Mouse (Mus musculus): ENCODE measurements at regions not wholly inside any gene's neighbourhood (a gene's known extent, or its start where the extent isn't known, plus 50 kb on each side); places are given as distances from the start of the nearest gene placed in this dataset.
"Not testable (repeated sequence)": the region's sequence is repeated elsewhere in the genome, so short reads cannot be mapped to it uniquely, and the experiment has no call there.

- intact Hi-C loops (cut with DNase I): loop anchor here (5.0 to 10.0 kb wide), 2 partner anchors 119 to 584 kb away; partner anchors contain the start of gene Dlx5
- no peak for DNase-seq (ENCODE audit: low spot score)
Measured at GRCm38 (mm10) chr6:6301001-6301510, 84.1 kb upstream of the Slc25a13 start.

DNA sequence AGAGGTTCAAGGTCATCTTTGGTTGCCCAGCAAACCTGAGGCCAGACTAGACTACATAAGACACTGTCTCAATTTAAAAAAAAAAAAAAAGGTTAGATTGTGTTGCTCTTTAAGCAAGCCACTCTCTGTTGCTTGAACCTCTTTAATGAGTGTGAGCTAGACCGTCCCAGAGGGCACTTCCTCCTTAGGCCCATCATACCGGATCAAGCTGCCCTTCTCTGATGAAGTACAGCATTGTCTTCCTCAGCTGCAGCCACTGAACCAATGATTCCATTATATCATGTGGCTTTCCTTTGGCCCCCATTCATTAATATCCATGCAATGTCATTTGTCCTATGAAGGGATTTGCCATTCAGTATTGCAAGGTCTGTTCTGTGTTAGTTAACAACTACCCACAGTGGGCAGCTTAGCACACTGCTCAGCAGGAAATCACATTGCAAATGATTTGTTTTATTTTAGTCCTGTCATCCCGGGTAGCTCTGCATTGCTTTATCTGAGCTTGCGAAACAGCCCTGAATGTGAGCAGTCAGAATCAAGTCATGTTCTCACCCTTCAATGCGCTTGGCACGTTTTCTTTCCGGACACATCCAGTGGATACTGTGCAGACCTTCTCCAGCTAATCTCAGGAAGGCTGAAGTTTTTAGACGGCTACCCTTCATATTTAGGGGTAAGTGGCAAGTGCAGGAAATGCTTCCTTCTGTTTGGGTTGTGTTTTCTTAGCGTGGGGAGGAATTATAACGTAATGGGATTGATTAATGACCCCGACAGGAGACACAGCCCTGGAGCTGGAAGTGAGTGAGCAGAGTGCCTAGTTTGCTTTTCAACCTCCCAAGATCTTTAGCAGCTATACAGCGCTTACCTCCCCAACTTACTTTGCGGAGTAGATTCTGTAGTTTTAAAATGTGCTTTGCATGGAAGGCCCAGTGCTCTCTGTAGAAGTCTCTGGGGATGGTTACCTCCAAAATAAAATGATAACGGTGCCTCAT, 82.2 kb upstream of the Slc25a13 start:
- DNase-seq (ENCODE audit: low spot score): peak; percentile 29
- intact Hi-C loops (cut with DNase I): loop anchor here (5.0 kb wide), 1 partner anchor 82 kb away; the partner anchor contains the start of gene Slc25a13

DNA sequence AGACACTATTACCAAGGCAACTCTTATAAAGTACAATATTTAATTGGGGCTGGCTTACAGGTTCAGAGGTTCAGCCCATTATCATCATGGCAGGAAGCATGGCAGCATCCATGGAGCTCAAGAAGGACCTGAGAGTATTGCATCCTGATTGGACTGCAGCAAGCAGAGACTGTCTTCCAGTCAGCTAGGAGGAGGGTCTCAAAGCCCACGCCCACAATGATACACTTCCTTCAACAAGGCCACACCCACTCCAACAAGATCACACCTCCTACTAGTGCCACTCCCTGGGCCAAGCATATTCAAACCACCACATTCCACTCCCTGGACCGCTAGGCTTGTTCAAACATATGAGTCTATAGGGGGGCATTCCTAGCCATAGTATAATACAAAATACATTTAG, 78.6 kb upstream of the Slc25a13 start:
- DNase-seq (ENCODE audit: low spot score): not testable (repeated sequence)
- intact Hi-C loops (cut with DNase I): loop anchor here (5.0 kb wide), 1 partner anchor 78 kb away; the partner anchor contains the start of gene Slc25a13

DNA sequence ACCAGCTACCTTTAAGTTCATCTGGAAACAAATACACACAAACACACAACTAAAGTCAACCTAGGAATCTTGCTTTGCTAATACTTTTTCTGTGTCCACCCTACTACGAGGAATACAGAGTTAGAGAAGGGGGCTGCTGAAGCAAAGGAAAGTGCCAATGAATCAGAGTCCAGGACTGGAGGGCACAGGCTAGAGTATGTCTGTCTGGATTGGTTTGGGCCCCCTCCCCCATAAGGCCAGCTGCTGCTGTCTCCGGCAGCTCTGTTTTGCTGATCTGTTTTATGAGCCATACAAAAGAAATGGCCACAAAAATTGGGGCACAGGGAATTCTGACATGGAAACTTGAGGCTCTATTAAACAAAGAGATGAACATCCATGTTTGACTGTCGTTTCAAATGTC, 74.8 kb upstream of the Slc25a13 start:
- no peak for DNase-seq (ENCODE audit: low spot score)
- intact Hi-C loops (cut with DNase I): no loop called here

DNA sequence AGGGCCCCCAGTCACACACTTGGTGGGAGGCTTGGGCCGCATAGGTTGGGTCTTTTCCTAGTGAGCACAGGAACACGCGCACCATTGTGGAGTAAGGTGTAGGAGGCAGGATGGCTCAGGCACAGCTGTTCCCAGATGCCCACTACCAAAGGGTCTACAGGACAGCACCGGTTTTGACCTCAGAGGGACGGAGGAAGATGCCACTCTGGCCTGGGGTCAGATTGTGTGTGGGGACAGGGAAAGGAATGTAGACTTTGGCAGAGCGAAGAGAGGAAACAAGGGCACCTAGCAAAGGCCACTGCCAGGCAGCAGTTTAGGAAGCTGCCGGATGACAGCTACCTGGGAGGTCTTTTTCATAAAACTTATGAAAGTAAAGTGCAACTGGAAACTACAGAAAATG, 73.5 kb upstream of the Slc25a13 start:
- no peak for DNase-seq (ENCODE audit: low spot score)
- intact Hi-C loops (cut with DNase I): no loop called here

DNA sequence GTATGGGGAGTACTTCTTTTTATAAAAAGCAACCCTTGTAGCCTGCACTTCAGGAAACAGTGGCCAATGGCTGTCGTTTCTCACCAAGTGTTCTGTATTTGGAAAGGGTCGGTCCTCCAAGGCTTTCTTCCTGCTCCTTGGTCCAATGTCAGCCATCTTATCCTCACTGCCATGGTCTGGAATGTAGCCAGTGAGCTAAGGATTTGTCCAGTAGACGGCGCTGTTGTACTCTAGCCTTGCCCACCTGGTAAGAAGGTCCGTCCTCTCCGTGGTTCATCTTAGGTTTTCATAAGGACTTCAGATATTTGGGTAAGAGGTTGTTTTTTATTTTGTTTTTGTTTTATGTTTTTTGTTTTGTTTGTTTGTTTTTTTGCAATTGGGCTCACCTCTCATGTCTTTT, 72.8 kb upstream of the Slc25a13 start:
- intact Hi-C loops (cut with DNase I): no loop called here
- DNase-seq (ENCODE audit: low spot score): no peak

- DNase-seq (ENCODE audit: low spot score): no peak
- intact Hi-C loops (cut with DNase I): no loop called here
Measured at GRCm38 (mm10) chr6:6280812-6281568, 64.0 kb upstream of the Slc25a13 start.

GRCm38 (mm10) chr6:6279646-6280045, 62.7 kb upstream of the Slc25a13 start:
- DNase-seq (ENCODE audit: low spot score): no peak
- intact Hi-C loops (cut with DNase I): no loop called here

DNA sequence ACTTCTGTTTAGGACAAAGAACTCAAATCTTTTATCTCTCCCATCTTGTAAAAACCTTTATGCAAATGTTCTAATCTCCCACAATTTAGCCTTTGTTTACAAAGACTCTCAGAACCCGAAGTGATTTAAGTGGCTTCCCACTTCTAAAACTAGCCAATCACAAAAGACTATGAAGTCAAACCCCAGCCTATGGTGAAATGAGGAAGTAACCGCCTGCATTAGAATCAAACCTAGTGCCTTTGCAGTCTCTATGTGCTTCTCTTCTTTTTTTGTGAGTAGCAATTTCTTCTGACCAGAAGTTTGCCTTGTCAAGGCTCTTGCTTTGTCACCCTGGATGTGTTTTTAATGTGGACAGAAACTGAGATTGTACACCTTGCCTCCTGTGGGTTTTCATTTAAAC, 53.6 kb upstream of the Slc25a13 start:
- intact Hi-C loops (cut with DNase I): no loop called here
- no peak for DNase-seq (ENCODE audit: low spot score)
